Comparison of ENCODE assay signal across 9 mouse cellular contexts in the genomic region with DNA sequence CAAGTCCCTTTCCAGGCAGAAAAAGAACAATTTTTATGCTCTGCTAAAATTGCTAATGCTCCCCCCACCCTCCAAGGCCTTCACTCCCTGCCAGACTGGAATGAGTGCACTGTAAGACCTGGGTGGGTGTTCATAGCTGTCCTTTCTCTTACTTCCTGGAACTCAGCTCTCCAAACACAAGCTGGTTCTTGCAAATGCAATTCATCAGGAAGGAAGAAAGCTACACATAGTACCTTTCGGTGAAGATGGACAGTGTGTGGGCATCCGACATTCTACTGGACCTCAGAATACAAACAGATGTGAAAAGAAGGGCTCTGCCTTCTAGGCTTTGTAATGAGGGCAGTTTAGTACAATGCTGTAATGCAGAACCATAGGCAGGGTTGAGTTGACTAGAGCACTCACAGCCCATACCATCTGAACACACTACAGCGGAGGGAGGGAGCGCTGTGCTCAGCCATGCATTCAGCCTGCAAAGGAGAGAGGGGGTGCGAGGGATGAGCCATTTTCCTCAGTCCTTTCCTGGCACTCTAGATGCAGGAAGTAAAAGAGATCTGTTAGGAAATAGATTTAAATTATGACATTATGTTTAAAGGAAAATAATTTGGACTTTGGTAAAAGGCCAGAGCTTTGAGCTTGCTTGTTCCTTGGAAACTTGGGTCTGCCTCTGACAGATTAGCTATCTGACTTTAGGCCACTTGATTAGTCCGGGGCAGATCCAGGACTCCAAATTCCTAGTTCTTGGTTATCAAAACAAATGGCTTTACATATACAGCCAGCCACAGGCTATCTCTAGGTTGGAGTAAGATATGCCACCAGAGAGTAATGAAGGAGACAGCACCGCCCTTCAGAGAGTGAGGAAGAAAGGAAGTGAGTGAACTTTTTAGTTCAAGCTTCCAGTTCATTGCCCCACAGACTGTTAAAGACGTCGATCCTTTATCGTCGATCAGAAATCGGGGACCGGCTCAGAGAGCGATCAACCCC.
DNase-seq lines count a peak whose midpoint lies in the region; ATAC-seq lines count a peak whose summit lies in the region.
"Had no signal": no experiment of that assay in that cellular context is flagged by ENCODE, and none has a peak within 500 bp of the region (broad histone marks: within the 10 kb centered on the region; RNA-seq: fewer than 3 reads in every experiment).

No protein-coding gene starts in this region.

- peak; percentile 57 for DNase-seq in heart, adult 11 months
- peak; percentile 21 for DNase-seq in kidney, postnatal 10 days
- DNase-seq in kidney, postnatal 36 days = no peak
- peak; percentile 30 for DNase-seq in MEL-GATA-1-ER (ENCODE audit: extremely low read depth, low read depth)
- DNase-seq in forebrain, embryonic 10.5 days (ENCODE audit: extremely low spot score, low spot score) = no peak
- DNase-seq in adrenal gland, postnatal 4 days (ENCODE audit: low spot score in 2 of 2) = no peak

- no peak overlapping the region for H3K4me3 ChIP-seq in heart, embryonic 11.5 days (ENCODE audit: low read depth, low read length)
- H3K4me3 ChIP-seq in liver, embryonic 15.5 days (replicated peaks) = no peak overlapping the region
- H3K4me3 ChIP-seq in forebrain, embryonic 10.5 days = no peak overlapping the region
- H3K4me3 ChIP-seq: neural tube, embryonic 15.5 days had no signal

- no peaks in the 10 kb centered on the region for H3K36me3 ChIP-seq in heart, embryonic 11.5 days (ENCODE audit: control insufficient read depth, insufficient read depth, low read length)
- H3K36me3 ChIP-seq in liver, embryonic 15.5 days (replicated peaks) = no peaks in the 10 kb centered on the region
- no peaks in the 10 kb centered on the region for H3K36me3 ChIP-seq in forebrain, embryonic 10.5 days (replicated peaks)
- H3K36me3 ChIP-seq: neural tube, embryonic 15.5 days had no signal

- H3K27ac ChIP-seq in heart, embryonic 11.5 days (ENCODE audit: low read depth, low read length) = no peak overlapping the region
- H3K27ac ChIP-seq in liver, embryonic 15.5 days (replicated peaks) = 0 out of 2 replicates have a peak overlapping the region, but pooled peaks have one; percentile 15
- H3K27ac ChIP-seq in forebrain, embryonic 10.5 days = no peak overlapping the region
- H3K27ac ChIP-seq: neural tube, embryonic 15.5 days had no signal

- no peak overlapping the region for H3K4me2 ChIP-seq in heart, embryonic 11.5 days
- H3K4me2 ChIP-seq in liver, embryonic 15.5 days = no peak overlapping the region
- H3K4me2 ChIP-seq: neural tube, embryonic 15.5 days had no signal

- H3K9ac ChIP-seq in heart, embryonic 11.5 days (ENCODE audit: low read depth, low read length) = no peak overlapping the region
- no peak overlapping the region for H3K9ac ChIP-seq in liver, embryonic 15.5 days
- H3K9ac ChIP-seq: neural tube, embryonic 15.5 days had no signal

- no peaks in the 10 kb centered on the region for H3K4me1 ChIP-seq in heart, embryonic 11.5 days (ENCODE audit: control insufficient read depth, insufficient read depth, low read length)
- peaks cover 22% of the 10 kb centered on the region for H3K4me1 ChIP-seq in liver, embryonic 15.5 days (replicated peaks)
- peaks cover 15% of the 10 kb centered on the region for H3K4me1 ChIP-seq in forebrain, embryonic 10.5 days
- H3K4me1 ChIP-seq: neural tube, embryonic 15.5 days had no signal

- WGBS in heart, embryonic 11.5 days (ENCODE audit: insufficient replicate concordance) = 63% methylated on average over 14 of the region's 14 CpGs
- WGBS in liver, embryonic 15.5 days (ENCODE audit: insufficient replicate concordance) = 62% methylated on average over 14 of the region's 14 CpGs
- WGBS in forebrain, embryonic 10.5 days = 86% methylated on average over 14 of the region's 14 CpGs

- H3K27me3 ChIP-seq in heart, embryonic 11.5 days (ENCODE audit: control insufficient read depth, insufficient read depth, low read length) = no peaks in the 10 kb centered on the region
- no peaks in the 10 kb centered on the region for H3K27me3 ChIP-seq in liver, embryonic 15.5 days
- H3K27me3 ChIP-seq in forebrain, embryonic 10.5 days (ENCODE audit: poor library complexity, severe bottlenecking) = no peaks in the 10 kb centered on the region
- H3K27me3 ChIP-seq: neural tube, embryonic 15.5 days had no signal

- no peak for ATAC-seq in heart, embryonic 11.5 days (replicated peaks; ENCODE audit: insufficient number of reproducible peaks, low FRiP score, low TSS enrichment)
- ATAC-seq in liver, embryonic 15.5 days (ENCODE audit: insufficient read depth) = peak; percentile 55

- no peaks in the 10 kb centered on the region for H3K9me3 ChIP-seq in heart, embryonic 11.5 days (replicated peaks; ENCODE audit: control insufficient read depth, low read length)
- no peaks in the 10 kb centered on the region for H3K9me3 ChIP-seq in liver, embryonic 15.5 days (replicated peaks)
- H3K9me3 ChIP-seq in forebrain, embryonic 10.5 days = no peaks in the 10 kb centered on the region
- H3K9me3 ChIP-seq: neural tube, embryonic 15.5 days had no signal

Comparison
In these comparisons a context has a peak if more than half of its experiments do, and no peak if none do; other contexts are left out.
1. DNase-seq: peak in heart, adult 11 months (single experiment), kidney, postnatal 10 days (single experiment) and MEL-GATA-1-ER (single experiment); none in kidney, postnatal 36 days (0 of 2), forebrain, embryonic 10.5 days (single experiment) and adrenal gland, postnatal 4 days (0 of 2).